Mouse (Mus musculus) limb, embryonic 14.5 days (tissue): ENCODE results near the gene Rapgef3. TPM values are rescaled to one million over a fixed set of nuclear protein-coding genes. Genes with fewer than 3 reads are reported as not detected.

Experiments
- ATAC-seq: fragments of 200-750 bp; cut with Nextera tagmentation; 2 replicates; pipeline ENCODE4 v1.8.0; 2017; ENCODE audit warnings: low read depth, moderate number of reproducible peaks, moderate TSS enrichment; ENCODE audit not compliant: low FRiP score
- DNase-seq: peaks from one replicate; pipeline ENCODE4 v3.0.0-alpha.2; 2015; ENCODE audit warnings: low spot score
- H3K27ac ChIP-seq: fragments of 300-500 bp; sonication (generic); replicated peaks from 2 replicates; pipeline ENCODE4 v1.5.1; 2014; ENCODE audit warnings: low read depth, mild to moderate bottlenecking, low read length, moderate library complexity, mixed read lengths
- H3K27me3 ChIP-seq: fragments of 300-500 bp; sonication (generic); 2 replicates; pipeline ENCODE4 v1.6.1; 2014; ENCODE audit warnings: low read length, mixed read lengths; ENCODE audit not compliant: control insufficient read depth, insufficient read depth
- H3K36me3 ChIP-seq: fragments of 300-500 bp; sonication (generic); 2 replicates; pipeline ENCODE4 v1.6.1; 2014; ENCODE audit warnings: mild to moderate bottlenecking, low read length, moderate library complexity, mixed read lengths; ENCODE audit not compliant: control insufficient read depth, insufficient read depth
- H3K4me1 ChIP-seq: fragments of 300-500 bp; sonication (generic); 2 replicates; pipeline ENCODE4 v1.6.1; 2014; ENCODE audit warnings: antibody characterized with exemption, low read length, mixed read lengths; ENCODE audit not compliant: control insufficient read depth, insufficient read depth
- H3K4me2 ChIP-seq: fragments of 300-500 bp; sonication (generic); replicated peaks from 2 replicates; pipeline ENCODE4 v1.6.1; 2014; ENCODE audit warnings: low read depth, mild to moderate bottlenecking, low read length, moderate library complexity; ENCODE audit not compliant: severe bottlenecking
- H3K4me3 ChIP-seq: fragments of 300-500 bp; sonication (generic); replicated peaks from 2 replicates; pipeline ENCODE4 v1.5.1; 2014; ENCODE audit warnings: low read length
- H3K9ac ChIP-seq: fragments of 300-500 bp; sonication (generic); 2 replicates; pipeline ENCODE4 v1.6.1; 2014; ENCODE audit warnings: mild to moderate bottlenecking, low read depth, low read length, moderate library complexity; ENCODE audit not compliant: severe bottlenecking
- H3K9me3 ChIP-seq: fragments of 300-500 bp; sonication (generic); 2 replicates; pipeline ENCODE4 v1.6.1; 2016; ENCODE audit warnings: low read length; ENCODE audit not compliant: control insufficient read depth
- POLR2A ChIP-seq: fragments of 200-500 bp; IDR thresholded peaks from 2 replicates; pipeline ENCODE4 v1.8.0; 2012; ENCODE audit warnings: inconsistent platforms, mild to moderate bottlenecking, moderate library complexity, borderline replicate concordance; ENCODE audit not compliant: insufficient read depth, insufficient read length; ENCODE audit errors: extremely low read depth
- WGBS: fragments of 180-500 bp; shearing (Covaris S2); extraction: QIAGEN DNeasy Blood & Tissue Kit; methylation state at CpG from one replicate; pipeline ENCODE4 v1.1.7; 2014; 5-methylcytosine and 5-hydroxymethylcytosine counted together
- polyA plus RNA-seq, 2 experiments: library from polyadenylated mRNA; depleted of rRNA in 1 of 2; stranded (reverse) in 1 of 2; unstranded in 1 of 2; fragments of >200 nt; fragmentation: Nextera tagmentation in 1 of 2; extraction: Ambion mirVana in 1 of 2; gene quantifications; 2 replicates each; pipeline versions ENCODE4 v1.2.1 to v1.2.3; 2012 to 2014

Gene Rapgef3
- 21.7 and 30.9 TPM in 2 replicates for polyA plus RNA-seq (2012; rRNA removed)
- 8.0 and 8.4 TPM in 2 replicates for polyA plus RNA-seq (2014; fragmentation: Nextera tagmentation; extraction: Ambion mirVana)

GRCm38 (mm10) chr15:97767280-97768186 lies at the start of gene Rapgef3:
Gene Rapgef3, minus strand, starts transcription at chr15:97767972.
- peaks cover 6% of the 10 kb centered on the region; the same call in 1 of the 2 replicates for H3K27me3 ChIP-seq
- peak within 1 kb of the TSS; percentile 75 for H3K27ac ChIP-seq
- peak within 1 kb of the TSS; percentile 59 for H3K9ac ChIP-seq
- H3K4me3 ChIP-seq, result peak within 1 kb of the TSS; percentile 54
- 3% methylated on average over 43 of the region's 44 CpGs for WGBS
- H3K36me3 ChIP-seq, result no peaks in the 10 kb centered on the region
- peaks cover 30% of the 10 kb centered on the region for H3K4me1 ChIP-seq
- H3K4me2 ChIP-seq, result peak within 1 kb of the TSS; percentile 99
- DNase-seq, result peak; percentile 77
- no peaks in the 10 kb centered on the region for H3K9me3 ChIP-seq
- no peak for TF ChIP-seq POLR2A
- ATAC-seq, result peak; percentile 83

GRCm38 (mm10) chr15:97816199-97816994 lies 48.6 kb upstream of the Rapgef3 start:
- no peak for TF ChIP-seq POLR2A
- no peak overlapping the region for H3K4me3 ChIP-seq
- no peak overlapping the region for H3K4me2 ChIP-seq
- H3K4me1 ChIP-seq, result peaks cover 38% of the 10 kb centered on the region
- no peak for ATAC-seq
- no peak overlapping the region for H3K9ac ChIP-seq
- WGBS, result 92% methylated on average over 17 of the region's 17 CpGs
- 0 out of 2 replicates have a peak, but pooled peaks cover 6% of the 10 kb centered on the region for H3K36me3 ChIP-seq
- H3K27ac ChIP-seq, result no peak overlapping the region
- no peaks in the 10 kb centered on the region for H3K9me3 ChIP-seq
- H3K27me3 ChIP-seq, result no peaks in the 10 kb centered on the region
- no peak for DNase-seq

GRCm38 (mm10) chr15:97815254-97815653 lies 47.5 kb upstream of the Rapgef3 start:
- Histone ChIP-seq H3K27me3 (no peaks in the 10 kb centered on the region), H3K4me2 (no peak overlapping the region), H3K9ac (0 out of 2 replicates have a peak overlapping the region, but pooled peaks have one; percentile 12), H3K4me3 (no peak overlapping the region), H3K36me3 (peaks cover 9% of the 10 kb centered on the region), H3K4me1 (peaks cover 28% of the 10 kb centered on the region), H3K27ac (no peak overlapping the region), H3K9me3 (no peaks in the 10 kb centered on the region)
- TF ChIP-seq POLR2A, result no peak
- ATAC-seq (no peak), DNase-seq (no peak)
- 95% methylated on average over 4 of the region's 4 CpGs for WGBS

- peak overlapping the region; percentile 12 for H3K9ac ChIP-seq
- H3K4me2 ChIP-seq, result no peak overlapping the region
- ATAC-seq (no peak), DNase-seq (no peak)
- 44% methylated on average over 5 of the region's 5 CpGs for WGBS
- TF ChIP-seq POLR2A, result no peak
- H3K27ac ChIP-seq, result no peak overlapping the region
- H3K4me1 ChIP-seq, result peaks cover 27% of the 10 kb centered on the region
- H3K9me3 ChIP-seq, result no peaks in the 10 kb centered on the region
- H3K4me3 ChIP-seq, result no peak overlapping the region
- peaks cover 14% of the 10 kb centered on the region for H3K36me3 ChIP-seq
- no peaks in the 10 kb centered on the region for H3K27me3 ChIP-seq
Observed at GRCm38 (mm10) chr15:97814703-97815102, 46.9 kb upstream of the Rapgef3 start.
